Mouse (Mus musculus) left cerebral cortex, postnatal 14 days (tissue): ENCODE measurements around the gene Iqgap1. TPM values are rescaled to one million over a fixed set of nuclear protein-coding genes. Genes with fewer than 3 reads are reported as not detected.

ENCODE experiments used
- DNase-seq, 2 experiments: peaks; one replicate each; pipeline ENCODE4 v3.0.0; 2021 to 2022; ENCODE audit warnings: low spot score in 2 of 2, mixed read lengths in 1 of 2
- intact Hi-C: fragments of 180-260 bp; cut with DNase I; formaldehyde crosslinking; loops from one replicate; pipeline ENCODE4 v1.15.1; 2025
- total RNA-seq, 2 experiments: library from RNA; stranded (reverse); gene quantifications; 2 replicates each; pipeline ENCODE4 v1.2.3; 2021

Iqgap1 gene
- total RNA-seq, 2 experiments from 2014 or later: 22.6 to 27.0 TPM

GRCm38 (mm10) chr7:80692472-80692871 lies 133.3 kb downstream of the Iqgap1 start:
- intact Hi-C loops: loop anchor here (10.0 kb wide), 1 partner anchor 308 kb away; the partner anchor contains the start of gene Fes
- no peak for DNase-seq

- DNase-seq: peak; percentile 63 to 87
- intact Hi-C loops: loop anchor here (10.0 kb wide), 1 partner anchor 306 kb away; the partner anchor contains the start of gene Fes
These were observed 134.6 kb downstream of the Iqgap1 start for GRCm38 (mm10) chr7:80691131-80691530.

- intact Hi-C loops: loop anchor here (5.0 kb wide), 1 partner anchor 82 kb away; no protein-coding TSS in a partner anchor
- peak in 1 of 2 experiments; percentile 13 for DNase-seq
These were observed 136.6 kb downstream of the Iqgap1 start for GRCm38 (mm10) chr7:80689221-80689591.

- peak; percentile 18 to 49 for DNase-seq
- intact Hi-C loops: loop anchor here (5.0 kb wide), 1 partner anchor 81 kb away; no protein-coding TSS in a partner anchor
These were observed 137.1 kb downstream of the Iqgap1 start, which contains the start of gene Crtc3 for GRCm38 (mm10) chr7:80688556-80689220. Crtc3 (minus strand) TSS chr7:80688877.

- peak; percentile 59 to 61 for DNase-seq
- intact Hi-C loops: loop anchor here (5.0 kb wide), 1 partner anchor 81 kb away; no protein-coding TSS in a partner anchor
These were observed 137.8 kb downstream of the Iqgap1 start for GRCm38 (mm10) chr7:80687721-80688555.

- DNase-seq: no peak
- intact Hi-C loops: loop anchor here (5.0 kb wide), 1 partner anchor 78 kb away; no protein-coding TSS in a partner anchor
These were observed 140.1 kb downstream of the Iqgap1 start for GRCm38 (mm10) chr7:80685639-80686038.

GRCm38 (mm10) chr7:80682630-80683029 lies 143.1 kb downstream of the Iqgap1 start:
- intact Hi-C loops: no loop called here

GRCm38 (mm10) chr7:80680218-80680847 lies 145.4 kb downstream of the Iqgap1 start:
- intact Hi-C loops: no loop called here
- no peak for DNase-seq

More at GRCm38 (mm10) chr7:80682630-80683029, 143.1 kb downstream of the Iqgap1 start:
- DNase-seq: no peak

GRCm38 (mm10) chr7:80672323-80672722 lies 153.5 kb downstream of the Iqgap1 start:
- no peak for DNase-seq
- intact Hi-C loops: no loop called here

GRCm38 (mm10) chr7:80670889-80671288 lies 154.9 kb downstream of the Iqgap1 start:
- intact Hi-C loops: no loop called here

GRCm38 (mm10) chr7:80667190-80667589 lies 158.6 kb downstream of the Iqgap1 start:
- intact Hi-C loops: no loop called here
- DNase-seq: no peak

More at GRCm38 (mm10) chr7:80670889-80671288, 154.9 kb downstream of the Iqgap1 start:
- no peak for DNase-seq

GRCm38 (mm10) chr7:80666198-80666915 lies 159.4 kb downstream of the Iqgap1 start:
- no peak for DNase-seq
- intact Hi-C loops: no loop called here

Other genes with a start within 250 kb of the Iqgap1 start
- gene Crtc3, start 137.1 kb downstream of the Iqgap1 start, total RNA-seq: 10 to 100 TPM; 12.5 to 13.4 TPM
- gene Zscan2, start 34.9 kb upstream of the Iqgap1 start, total RNA-seq: 10 to 100 TPM; 10.3 to 10.8 TPM
- 10 to 100 TPM; 26.8 to 28.3 TPM for gene Wdr73, start 75.3 kb upstream of the Iqgap1 start, total RNA-seq
- gene Nmb, start 79.1 kb upstream of the Iqgap1 start, total RNA-seq: 1 to 10 TPM; 5.4 to 5.5 TPM
- 10 to 100 TPM; 54.9 to 62.4 TPM for gene Sec11a, start 121.8 kb upstream of the Iqgap1 start, total RNA-seq
- 10 to 100 TPM; 20.7 to 24.0 TPM for gene Zfp592, start 167.7 kb upstream of the Iqgap1 start, total RNA-seq
- gene Alpk3, start 231.6 kb upstream of the Iqgap1 start, total RNA-seq: under 1 TPM; 0.20 to 0.49 TPM